Mouse (Mus musculus) urinary bladder, postnatal 10 days (tissue): ENCODE data around the gene Traf3ip3.

Experiments used
- DNase-seq: peaks from one replicate; pipeline ENCODE4 v3.0.0; 2022; ENCODE audit warnings: low spot score

The Traf3ip3 gene

DNA sequence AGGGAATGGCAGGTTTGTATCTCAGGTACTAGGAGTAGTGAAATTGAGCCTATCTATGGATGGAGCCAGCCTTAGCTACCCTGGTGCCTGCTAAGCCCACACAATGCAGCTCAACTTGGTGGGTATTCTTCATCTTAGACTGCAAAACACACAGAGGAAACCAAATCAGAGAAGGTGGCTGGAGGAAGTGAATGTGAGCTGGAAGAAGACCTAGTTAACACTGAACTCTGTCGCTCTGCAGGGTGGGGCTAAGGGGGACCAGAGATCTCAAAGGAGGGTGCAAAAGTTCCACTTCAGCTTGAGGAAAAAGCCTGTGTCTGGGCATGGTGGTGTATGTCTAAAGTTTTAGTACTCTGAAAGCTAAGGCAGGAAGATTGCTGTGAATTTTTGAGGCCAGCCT lies 41.9 kb downstream of the Traf3ip3 start:
- DNase-seq: no peak

DNA sequence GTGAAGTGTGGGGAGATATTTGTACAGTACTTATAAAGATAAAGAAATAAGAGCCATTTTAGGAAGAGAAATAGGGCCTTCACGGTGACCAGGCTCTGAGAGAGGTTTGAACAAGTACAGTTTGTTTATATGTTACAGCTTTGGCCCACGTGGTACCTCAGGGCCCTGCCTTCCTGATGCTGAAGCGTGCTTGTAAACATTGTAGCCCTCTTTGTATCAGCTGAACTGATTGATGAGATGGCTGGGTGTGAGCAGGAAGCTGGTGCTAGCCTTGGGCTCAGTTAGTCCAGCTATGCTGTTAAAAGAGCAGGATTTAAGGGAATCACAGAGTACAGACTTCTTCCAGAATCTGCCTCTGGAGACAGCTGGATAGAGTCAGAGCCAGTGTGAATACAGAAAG lies 42.3 kb downstream of the Traf3ip3 start:
- DNase-seq: no peak

DNA sequence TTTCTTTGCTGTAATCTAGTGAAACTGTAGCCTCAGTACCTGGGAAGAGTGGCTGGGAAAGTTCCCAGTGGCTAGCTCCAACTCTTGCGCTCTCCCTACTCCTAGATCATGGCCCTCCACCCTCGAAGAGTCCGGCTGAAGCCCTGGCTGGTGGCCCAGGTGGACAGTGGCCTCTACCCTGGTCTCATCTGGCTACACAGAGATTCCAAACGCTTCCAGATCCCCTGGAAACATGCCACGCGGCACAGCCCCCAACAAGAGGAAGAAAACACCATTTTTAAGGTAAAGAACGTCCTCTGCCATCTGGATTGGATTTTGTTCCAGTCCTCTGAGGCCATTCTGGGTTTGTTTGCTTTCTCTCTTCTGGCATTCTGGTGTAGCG lies 44.4 kb downstream of the Traf3ip3 start:
- DNase-seq: no peak

DNA sequence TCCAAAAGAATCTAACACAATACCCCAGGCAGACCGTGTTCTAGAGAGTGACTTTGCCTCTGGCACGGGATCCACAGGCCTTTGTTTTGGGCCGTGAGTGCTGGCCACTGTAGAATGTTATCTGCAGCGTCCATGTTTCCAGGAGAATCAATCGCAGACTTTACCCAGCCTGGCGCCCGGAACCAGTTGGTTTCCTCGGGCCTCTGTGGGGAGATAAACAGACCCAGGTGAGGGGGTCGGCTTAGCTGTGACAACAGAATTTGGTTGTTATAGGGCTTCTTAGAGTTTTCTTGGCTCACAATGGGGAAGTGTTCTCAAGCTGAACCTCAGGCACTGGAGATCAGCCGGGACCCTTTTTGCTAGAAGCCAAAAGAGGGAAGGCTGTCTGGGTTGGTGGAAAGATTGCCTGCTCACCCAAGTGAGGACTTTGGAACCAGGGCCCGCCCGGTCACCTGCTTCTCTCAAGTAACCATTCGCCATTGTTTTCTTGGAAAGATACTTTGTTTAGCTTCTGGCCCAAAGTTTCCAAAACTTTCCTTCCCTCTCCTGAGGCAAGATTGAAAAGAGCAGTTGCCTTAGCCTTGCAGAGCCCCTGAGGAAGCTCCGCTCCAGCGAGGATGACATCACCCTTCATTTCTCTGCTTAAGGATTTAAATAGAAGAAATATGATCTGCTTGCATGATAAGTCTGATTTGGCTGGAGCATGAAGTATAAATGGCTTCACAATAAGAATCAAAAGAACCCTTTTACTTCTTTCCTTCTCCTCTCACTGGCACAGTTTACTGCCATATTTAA lies 45.0 kb downstream of the Traf3ip3 start:
- DNase-seq: no peak

DNA sequence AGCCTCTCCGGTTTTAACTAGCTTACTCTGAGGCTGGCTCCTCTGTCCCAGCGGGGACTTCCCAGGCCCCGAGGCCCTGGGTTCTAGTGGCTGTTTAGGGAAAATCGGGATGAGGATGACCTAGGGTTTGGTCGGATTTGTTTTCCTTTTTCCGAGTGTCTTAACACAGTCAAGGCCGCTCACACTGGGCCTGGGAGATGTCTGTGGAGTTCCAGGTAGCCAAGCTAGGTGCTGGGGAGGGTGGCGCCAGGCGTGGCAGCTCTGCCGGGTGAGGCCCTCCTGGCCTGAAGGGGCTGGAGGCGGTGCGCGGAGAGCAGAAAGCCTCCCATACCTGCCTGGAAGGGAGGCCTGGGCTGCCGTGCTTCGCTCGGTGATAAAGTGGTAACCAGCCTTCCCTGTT lies 47.9 kb downstream of the Traf3ip3 start:
- no peak for DNase-seq

DNA sequence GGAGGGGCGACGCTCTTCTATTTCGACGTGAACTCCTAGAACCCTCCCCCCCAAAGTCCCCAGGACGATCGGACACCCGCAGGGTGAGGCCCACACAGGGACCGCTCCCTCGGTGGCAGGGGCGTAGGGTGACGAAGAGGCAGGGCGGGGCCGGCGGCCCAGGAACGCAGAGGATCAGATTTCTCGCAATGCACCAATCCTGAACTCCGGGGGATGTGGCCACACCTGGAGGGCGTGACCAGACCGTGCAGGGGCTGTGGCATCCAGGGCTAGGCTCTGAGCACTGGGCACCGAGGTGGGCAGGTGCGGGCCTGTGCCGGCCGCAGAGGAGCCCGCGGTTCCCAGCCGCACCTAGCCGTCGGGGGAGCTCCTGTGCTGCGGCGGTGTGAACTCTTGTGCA lies 48.6 kb downstream of the Traf3ip3 start, which contains the start of gene Irf6:
Gene Irf6 (plus strand): TSS at position 240 of the 400 bp plus-strand sequence.
- DNase-seq: peak; percentile 45

DNA sequence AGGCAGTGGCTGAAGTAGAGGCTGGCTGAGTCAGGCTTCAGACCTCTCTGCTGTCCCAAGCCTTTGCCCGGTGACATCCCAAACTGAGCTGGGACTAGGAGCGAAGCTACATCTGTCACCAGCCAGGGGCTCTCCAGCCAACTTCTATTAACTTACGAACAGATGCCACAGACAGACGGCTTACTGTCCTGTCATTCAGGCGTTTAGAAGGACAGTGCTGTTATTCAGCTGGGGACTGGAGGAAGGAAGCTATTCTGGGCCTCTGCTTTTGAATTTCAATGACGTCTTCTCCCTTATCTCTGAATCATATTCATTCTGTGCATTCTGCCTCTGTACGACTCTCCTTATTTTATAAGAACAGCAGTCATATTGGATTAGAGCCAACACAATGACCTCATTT lies 50.4 kb downstream of the Traf3ip3 start:
- no peak for DNase-seq

DNA sequence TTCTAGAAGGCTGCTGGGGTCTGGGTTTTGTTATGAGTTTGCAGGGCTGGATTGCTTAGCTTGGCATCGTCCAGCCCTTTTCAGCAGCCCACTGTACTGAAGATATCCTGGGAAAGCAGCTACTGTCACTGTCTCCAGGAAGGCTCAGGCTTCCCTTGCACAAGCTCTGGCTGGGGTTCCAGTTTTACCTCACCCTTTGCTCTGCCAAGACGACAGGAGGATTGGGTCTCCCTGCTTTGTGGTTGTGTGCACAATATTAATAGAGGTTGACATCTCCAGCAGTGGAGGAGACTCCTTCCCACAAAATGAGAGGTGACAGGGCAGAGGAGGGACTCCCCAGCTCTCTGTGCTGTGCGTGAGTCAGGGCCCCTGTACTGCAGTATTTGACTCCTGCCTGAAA lies 52.3 kb downstream of the Traf3ip3 start:
- DNase-seq: no peak

DNA sequence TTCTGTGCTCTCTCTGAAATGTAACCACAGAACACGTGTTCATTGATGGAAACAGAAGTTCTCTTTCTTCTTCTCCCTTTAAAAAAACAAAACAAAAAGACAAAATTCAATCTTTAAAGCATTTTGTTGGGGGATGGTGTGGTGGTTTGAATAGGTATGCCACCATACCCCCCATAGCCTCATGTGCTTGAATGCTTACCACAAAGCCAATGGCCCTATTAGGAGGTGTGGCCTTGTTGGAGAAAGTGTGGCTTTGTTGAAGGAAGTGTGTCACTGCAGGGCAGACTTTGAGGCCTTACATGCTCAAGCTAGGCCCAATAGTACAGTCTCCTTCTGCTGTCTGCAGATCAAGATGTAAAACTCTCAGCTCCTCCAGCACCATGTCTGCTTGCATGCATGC lies 55.1 kb downstream of the Traf3ip3 start:
- no peak for DNase-seq

DNA sequence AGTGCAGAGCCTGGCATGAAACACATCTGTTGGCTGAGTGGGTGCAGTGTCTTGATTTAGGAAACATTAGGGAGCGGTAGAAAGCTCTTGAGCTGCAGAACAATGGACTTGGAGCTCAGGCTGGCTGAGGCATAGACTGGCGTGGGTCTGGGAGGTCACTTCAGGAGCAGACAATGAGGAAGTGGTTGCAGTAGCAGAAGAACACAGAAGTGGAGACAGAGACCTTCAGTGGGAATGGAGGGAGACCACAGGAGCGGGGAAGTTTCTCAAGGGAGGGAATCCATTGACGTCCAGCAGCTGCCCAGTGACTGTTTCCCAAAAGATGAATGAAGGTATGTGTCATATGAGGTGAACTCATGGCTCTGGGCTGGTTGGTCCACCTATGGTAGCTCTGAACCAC lies 56.4 kb downstream of the Traf3ip3 start:
- DNase-seq: no peak

DNA sequence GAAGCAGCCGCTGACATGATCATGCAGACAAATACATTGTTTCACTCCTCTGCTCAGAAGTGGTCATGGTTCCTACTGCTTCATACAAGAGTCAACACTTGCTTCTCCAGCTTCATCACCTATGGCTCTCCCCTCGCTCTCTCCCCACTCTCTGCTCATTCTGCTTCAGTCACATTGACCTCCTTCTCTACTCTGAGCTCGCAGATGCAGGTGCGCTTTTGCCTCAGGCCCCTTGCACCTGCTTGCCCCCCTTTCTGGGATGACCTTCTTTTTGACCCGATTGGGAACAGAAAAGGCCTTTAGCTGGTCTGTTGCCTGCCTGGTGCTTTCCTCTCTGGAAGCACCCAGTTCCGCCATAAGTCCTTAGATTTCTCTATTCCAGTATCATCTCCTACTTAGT lies 57.0 kb downstream of the Traf3ip3 start:
- DNase-seq: no peak

DNA sequence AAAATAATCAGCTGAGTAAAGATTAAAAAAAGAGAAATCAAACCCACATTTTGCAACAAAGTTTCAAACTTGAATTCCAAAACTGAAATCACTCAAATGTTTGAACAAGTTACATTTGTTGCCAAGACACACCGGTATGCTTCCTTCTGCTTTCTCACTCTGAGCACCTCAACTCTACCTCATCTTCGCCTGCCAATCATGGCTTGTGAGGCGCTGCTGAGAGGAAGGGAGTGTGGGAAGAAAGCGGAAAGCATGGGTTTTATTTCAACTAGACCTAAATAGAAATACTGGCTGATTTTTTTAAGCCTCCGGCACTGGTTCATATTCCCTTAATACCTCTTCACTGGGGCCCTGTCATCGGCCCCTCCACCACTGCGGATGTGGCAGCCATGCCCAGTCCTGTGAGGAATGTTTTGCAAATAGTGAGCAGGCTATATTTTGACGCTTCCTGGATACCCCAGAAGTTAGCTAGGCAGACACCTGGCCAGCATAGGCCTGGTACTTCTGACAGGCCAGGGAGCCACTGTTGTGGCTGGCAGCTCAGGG lies 58.9 kb downstream of the Traf3ip3 start:
- no peak for DNase-seq

DNA sequence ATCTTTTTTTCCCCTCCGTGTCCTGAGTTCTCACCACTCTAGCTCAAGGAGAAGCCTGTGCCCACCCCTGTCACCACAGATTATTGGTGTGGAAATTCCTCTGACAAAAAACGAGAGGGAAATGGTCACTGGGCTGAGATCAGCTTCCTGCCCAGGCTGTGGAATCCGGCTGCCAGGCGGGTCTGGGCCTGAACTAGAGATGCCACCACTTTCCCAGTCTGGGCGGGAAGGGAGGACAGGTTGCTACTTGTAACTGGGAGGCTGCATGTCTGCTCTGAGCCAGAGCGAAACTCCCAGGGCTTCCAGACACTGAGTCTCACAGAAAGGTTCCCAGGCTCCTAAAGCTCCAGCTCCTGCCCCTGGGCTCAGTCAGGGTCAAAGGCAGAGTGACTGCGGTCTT lies 60.4 kb downstream of the Traf3ip3 start:
- no peak for DNase-seq

DNA sequence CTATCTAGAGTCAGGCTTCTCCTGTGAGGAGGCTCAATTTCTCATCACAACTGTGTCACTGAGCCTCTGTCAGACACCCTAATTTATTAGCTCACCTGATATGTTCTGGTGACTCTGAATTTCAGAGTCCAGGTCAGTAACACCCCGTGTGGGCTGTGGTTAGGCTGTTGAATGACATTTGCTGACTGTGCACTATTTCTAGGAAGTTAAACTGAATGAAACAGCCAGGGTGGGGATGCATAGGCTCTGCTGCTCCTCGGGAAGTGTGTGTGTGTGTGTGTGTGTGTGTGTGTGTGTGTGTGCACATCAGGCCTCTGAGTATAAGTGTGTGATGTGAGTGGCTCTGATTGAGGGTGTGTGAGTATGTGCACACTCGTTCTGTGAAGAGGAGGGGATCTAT lies 62.8 kb downstream of the Traf3ip3 start:
- DNase-seq: no peak

DNA sequence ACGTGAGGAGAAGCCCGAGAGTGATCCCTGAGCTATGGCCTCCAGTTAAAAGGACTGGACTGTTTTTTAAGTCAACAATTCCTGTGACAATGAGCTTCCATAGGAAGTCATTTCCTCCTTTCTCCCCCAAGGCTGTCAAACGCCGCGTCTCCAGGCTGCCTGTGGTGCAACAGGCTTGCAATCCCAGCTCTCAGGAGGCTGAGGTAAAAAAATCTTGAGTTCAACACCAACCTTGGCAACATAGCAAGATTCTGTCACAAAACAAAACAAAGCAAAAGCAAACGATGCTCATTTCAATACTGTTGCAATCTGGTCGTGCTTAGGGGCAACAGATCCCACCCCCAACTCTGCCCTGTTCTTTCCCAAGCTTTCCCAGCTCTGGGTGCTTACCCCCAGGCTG lies 63.4 kb downstream of the Traf3ip3 start:
- no peak for DNase-seq

DNA sequence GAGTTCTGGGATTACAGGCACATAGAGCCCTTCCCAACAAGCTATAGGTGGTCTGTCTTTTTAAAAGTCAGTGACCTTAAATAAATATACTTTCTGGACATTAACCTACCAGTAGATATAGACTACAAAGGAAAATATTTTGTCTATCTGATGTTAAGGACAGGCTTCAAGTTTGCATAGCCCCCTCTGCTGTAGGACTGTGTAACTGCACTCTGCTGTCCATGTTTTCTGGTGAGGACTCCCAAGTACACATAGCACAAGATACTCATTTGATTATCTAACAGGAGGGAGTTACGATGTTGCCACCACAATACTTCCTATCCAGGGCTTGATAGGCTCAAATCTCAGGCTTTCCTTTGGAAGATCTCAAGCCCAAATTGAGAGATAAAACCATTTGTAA lies 67.8 kb downstream of the Traf3ip3 start:
- no peak for DNase-seq

DNA sequence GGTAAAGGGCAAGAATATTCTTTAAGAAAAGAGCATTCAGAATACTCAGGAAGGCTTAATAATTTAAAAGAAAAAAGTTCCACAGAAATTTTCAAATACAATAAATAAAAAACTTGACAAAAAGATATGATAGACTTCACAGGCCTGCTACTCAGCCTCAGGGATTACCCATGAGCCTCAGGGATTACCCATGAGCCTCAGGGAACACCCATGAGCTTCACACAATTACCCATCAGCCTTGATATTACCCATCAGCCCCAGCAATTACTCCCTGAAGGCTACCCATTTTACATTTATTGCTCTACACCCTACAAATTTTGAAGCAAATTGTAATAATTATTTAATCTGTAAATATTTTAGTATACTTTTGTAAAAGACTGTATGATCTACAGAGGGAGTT lies 69.1 kb downstream of the Traf3ip3 start:
- no peak for DNase-seq

DNA sequence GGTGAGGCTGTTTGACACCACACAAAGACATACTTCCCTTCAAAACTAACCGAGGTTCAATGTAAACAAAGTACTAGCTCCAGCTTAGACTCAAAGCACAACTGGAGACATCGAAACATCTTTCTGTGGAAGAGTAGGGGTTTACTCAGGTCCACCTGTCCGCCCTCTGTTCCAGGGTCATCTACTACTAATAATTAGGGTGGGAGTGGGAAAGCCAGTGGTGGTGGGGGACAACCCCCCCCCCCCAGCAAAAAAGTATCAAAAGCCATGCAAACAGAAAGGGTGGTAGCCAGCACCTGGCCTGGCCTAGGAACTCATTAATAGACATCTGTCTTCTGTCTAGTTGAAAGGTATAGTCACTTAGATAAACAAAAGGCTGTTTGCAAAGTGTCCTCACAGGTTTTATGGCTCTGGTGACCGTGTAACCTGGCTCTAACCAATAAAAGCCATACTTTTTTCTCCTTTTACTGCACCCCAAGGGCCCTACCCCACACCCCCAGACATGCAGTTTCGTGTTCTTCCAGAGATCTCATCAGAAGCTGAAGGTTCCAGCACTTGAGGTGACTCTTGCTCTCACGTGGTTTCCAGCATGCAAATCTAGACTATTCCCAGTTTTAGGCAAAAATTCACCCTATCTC lies 70.1 kb downstream of the Traf3ip3 start:
- no peak for DNase-seq

DNA sequence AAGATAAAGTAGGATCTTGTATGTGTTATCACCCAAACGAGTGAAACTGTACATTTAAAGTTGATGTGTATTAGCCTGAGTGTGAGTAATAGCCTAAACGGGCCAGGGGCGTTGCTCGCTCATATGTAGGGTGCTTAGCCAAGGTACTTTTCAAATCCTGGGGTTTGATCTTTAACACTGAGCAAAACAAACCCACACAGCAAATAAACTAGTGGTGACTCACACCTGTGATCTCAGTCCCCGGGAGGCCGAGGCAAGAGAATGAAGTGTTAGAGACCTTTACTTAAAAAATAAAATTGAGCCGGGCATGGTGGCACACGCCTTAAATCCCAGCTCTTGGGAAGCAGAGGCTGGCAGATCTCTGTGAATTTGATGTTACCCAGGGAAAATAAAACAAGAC lies 70.7 kb downstream of the Traf3ip3 start:
- DNase-seq: no peak

DNA sequence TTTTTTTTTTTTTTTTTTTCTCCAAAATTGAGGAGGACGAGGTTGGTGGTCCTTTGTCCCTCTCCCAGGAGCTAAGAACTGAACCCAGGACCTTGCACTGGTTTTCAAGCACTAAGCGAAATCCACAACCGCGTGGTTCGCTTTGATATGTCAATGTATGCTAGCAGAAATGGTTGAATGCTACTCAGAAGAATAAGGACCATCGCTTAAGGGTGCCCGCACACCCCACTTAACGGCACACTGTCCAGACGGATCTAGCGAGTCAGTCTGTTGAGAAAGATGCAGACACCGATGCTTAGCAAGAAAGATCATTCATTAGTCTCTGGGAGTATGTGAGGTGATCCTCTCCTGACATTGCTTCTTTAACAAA lies 71.1 kb downstream of the Traf3ip3 start:
- no peak for DNase-seq

DNA sequence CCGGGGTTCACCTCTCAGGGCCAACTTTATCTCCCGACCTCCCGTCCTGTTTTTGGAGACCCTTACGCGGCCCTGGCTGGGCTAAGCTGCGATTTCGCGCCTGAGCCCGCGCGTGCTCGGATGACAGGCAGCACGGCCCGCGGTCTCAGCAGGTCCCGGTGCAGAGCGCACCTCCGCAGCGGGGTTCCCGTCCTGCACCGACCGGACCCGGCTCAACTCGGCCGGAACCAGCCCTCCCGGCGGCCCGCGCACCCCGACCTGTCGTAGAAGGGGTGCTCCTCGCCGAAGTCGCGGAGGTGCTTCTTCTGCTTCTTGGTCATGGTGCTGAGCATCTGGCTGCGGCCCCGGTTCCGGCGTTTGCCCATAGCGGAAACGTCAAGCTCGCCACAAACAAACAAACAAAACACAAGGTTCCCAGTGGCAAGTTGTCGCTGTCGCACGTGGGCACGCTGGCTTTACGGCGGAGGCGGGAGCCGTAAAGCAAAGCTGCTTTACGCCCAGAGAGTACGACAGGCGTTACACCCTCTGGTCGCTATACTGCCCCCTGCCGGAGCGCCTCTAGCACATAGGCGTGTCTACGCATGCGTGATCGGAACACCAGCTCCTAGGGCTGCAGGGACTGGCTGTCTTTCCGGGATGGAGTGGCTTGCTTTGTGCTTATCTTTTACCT lies 71.6 kb downstream of the Traf3ip3 start, which contains the start of gene Diexf:
Gene Diexf (minus strand): TSS at position 487 of the 670 bp plus-strand sequence.
- DNase-seq: peak; percentile 95

DNA sequence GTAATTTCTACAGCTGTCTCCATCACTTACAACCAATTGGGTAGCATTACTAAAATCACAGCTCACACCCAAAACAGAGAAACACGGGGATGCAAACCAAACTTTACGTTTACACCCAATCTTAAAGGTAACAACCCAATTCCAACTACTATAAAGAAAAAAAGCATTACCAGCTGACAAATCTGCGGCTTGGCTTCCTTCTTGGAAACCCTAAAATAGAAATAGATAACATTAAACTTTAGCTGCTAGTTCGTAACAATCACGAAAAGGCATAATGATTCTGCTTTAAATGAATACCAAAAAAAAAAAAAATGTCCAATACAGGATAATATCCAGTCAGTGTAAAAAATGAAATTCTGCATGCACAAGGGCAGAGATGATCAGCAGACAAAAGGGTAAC lies 72.2 kb downstream of the Traf3ip3 start:
- DNase-seq: no peak

DNA sequence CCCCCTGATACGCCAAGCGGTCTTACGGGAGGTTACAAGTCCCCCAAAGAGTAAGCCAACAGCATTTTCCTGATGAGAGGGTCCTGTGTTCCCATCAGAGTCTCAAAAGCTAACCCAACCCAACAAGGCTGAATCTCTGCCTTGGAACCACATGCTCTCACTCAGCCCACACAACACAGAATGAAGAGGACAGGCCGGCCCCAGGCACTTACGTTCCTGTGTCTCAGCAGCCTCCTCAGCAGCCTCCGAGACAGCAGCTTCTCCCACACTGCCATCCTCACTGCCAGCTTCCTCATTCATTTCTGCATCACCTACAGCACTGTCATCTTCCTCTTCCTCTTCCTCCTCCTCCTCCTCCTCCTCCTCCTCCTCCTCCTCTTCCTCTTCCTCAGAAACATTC lies 73.4 kb downstream of the Traf3ip3 start:
- DNase-seq: no peak
